Mouse (Mus musculus) kidney, embryonic 15.5 days (tissue): ENCODE measurements around the gene Adcy9. TPM values are rescaled to one million over a fixed set of nuclear protein-coding genes. Genes with fewer than 3 reads are reported as not detected.
"Not testable (repeated sequence)": the region's sequence is repeated elsewhere in the genome, so short reads cannot be mapped to it uniquely, and the experiment has no call there.

Experiments used
- ATAC-seq: fragments of 200-750 bp; cut with Nextera tagmentation; replicated peaks from 2 replicates; pipeline ENCODE4 v1.8.0; 2017; ENCODE audit warnings: moderate TSS enrichment; ENCODE audit not compliant: low FRiP score
- H3K27ac ChIP-seq: fragments of 300-500 bp; sonication (generic); 2 replicates; pipeline ENCODE4 v1.5.1; 2015; ENCODE audit warnings: mild to moderate bottlenecking, inconsistent platforms
- H3K27me3 ChIP-seq: fragments of 300-500 bp; sonication (generic); 2 replicates; pipeline ENCODE4 v1.6.1; 2015; ENCODE audit warnings: inconsistent platforms
- H3K36me3 ChIP-seq: fragments of 300-500 bp; sonication (generic); 2 replicates; pipeline ENCODE4 v1.6.1; 2015; ENCODE audit warnings: inconsistent platforms
- H3K4me1 ChIP-seq: fragments of 300-500 bp; sonication (generic); 2 replicates; pipeline ENCODE4 v1.6.1; 2015; ENCODE audit warnings: inconsistent platforms
- H3K4me2 ChIP-seq: fragments of 300-500 bp; sonication (generic); 2 replicates; pipeline ENCODE4 v1.6.1; 2015; ENCODE audit warnings: moderate library complexity, mild to moderate bottlenecking, inconsistent platforms
- H3K4me3 ChIP-seq: fragments of 300-500 bp; sonication (generic); replicated peaks from 2 replicates; pipeline ENCODE4 v1.5.1; 2015; ENCODE audit warnings: mild to moderate bottlenecking, inconsistent platforms
- H3K9ac ChIP-seq: fragments of 300-500 bp; sonication (generic); 2 replicates; pipeline ENCODE4 v1.6.1; 2015; ENCODE audit warnings: mild to moderate bottlenecking, inconsistent platforms
- H3K9me3 ChIP-seq: fragments of 300-500 bp; sonication (generic); replicated peaks from 2 replicates; pipeline ENCODE4 v1.6.1; 2016; ENCODE audit warnings: inconsistent platforms
- WGBS: fragments of 180-500 bp; shearing (Covaris S2); methylation state at CpG from one replicate; pipeline ENCODE4 v1.1.7; 2015; ENCODE audit warnings: mixed read lengths; 5-methylcytosine and 5-hydroxymethylcytosine counted together
- polyA plus RNA-seq: library from polyadenylated mRNA; unstranded; fragments of >200 nt; fragmentation: Nextera tagmentation; extraction: Ambion mirVana; gene quantifications from 2 replicates; pipeline ENCODE4 v1.2.1, GENCODE M21; 2015

Adcy9 gene
- polyA plus RNA-seq, 1 experiment from 2014 or later = 1.2 TPM

DNA sequence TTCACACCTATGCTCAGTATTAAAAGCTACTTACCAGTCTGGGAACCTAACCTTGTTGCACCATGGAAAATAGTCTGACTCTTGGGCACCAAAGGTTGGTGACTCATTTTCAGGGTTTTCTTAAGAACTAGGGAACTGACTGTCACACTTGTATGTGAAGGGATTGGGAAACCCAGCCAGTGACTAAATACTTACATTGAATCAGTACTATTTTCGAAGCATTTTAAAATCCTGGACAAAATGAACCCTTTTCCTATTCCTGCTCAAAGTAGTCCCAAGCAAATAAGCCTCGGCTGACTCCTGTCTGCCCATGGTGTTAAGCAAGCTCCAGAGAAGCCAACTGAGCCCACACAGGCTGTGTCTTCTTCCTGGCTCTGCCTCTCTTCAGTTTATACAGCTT lies 144.1 kb downstream of the Adcy9 start:
- H3K4me1 ChIP-seq = peaks cover 23% of the 10 kb centered on the region
- no peak overlapping the region for H3K4me2 ChIP-seq
- no peaks in the 10 kb centered on the region for H3K36me3 ChIP-seq
- H3K27me3 ChIP-seq = no peaks in the 10 kb centered on the region
- 84% methylated on average over 2 of the region's 2 CpGs for WGBS
- ATAC-seq = no peak
- no peak overlapping the region for H3K27ac ChIP-seq
- no peaks in the 10 kb centered on the region for H3K9me3 ChIP-seq
- H3K4me3 ChIP-seq = no peak overlapping the region
- no peak overlapping the region for H3K9ac ChIP-seq

- ATAC-seq = peak; percentile 82
- no peak overlapping the region for H3K4me2 ChIP-seq
- 46% methylated on average over 12 of the region's 12 CpGs for WGBS
Measured at GRCm38 (mm10) chr16:4273702-4274476, 146.4 kb downstream of the Adcy9 start.

DNA sequence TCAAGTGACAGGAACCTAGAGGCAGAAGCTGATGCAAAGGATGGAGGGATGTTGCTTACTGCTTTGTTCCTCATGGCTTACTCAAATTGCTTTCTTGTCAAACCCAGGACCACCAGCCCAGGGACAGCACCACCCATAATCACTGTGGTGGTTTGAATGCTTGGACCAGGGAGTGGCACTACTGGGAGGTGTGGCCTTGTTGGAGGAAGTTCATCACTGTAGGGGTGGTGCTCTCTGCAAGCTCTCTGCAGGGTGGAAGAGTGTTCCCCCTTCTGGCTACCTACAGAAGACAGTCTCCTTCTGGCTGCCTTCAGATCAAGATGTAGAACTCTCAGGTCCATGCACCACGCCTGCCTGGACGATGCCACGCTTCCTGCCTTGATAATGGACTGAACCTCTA lies 148.0 kb downstream of the Adcy9 start:
- ATAC-seq = no peak
- H3K9me3 ChIP-seq = no peaks in the 10 kb centered on the region
- WGBS = 87% methylated on average over 3 of the region's 3 CpGs
- H3K36me3 ChIP-seq = no peaks in the 10 kb centered on the region
- H3K4me3 ChIP-seq = no peak overlapping the region
- no peak overlapping the region for H3K9ac ChIP-seq
- H3K4me2 ChIP-seq = no peak overlapping the region
- peaks cover 42% of the 10 kb centered on the region for H3K4me1 ChIP-seq
- no peaks in the 10 kb centered on the region for H3K27me3 ChIP-seq
- no peak overlapping the region for H3K27ac ChIP-seq

More at GRCm38 (mm10) chr16:4273702-4274476, 146.4 kb downstream of the Adcy9 start:
- peak overlapping the region; percentile 82 for H3K27ac ChIP-seq
- no peak overlapping the region for H3K9ac ChIP-seq
- H3K36me3 ChIP-seq = no peaks in the 10 kb centered on the region
- H3K4me1 ChIP-seq = peaks cover 30% of the 10 kb centered on the region
- no peak overlapping the region for H3K4me3 ChIP-seq
- no peaks in the 10 kb centered on the region for H3K9me3 ChIP-seq
- H3K27me3 ChIP-seq = no peaks in the 10 kb centered on the region

- H3K9ac ChIP-seq = no peak overlapping the region
- peak overlapping the region; percentile 58 for H3K27ac ChIP-seq
- H3K27me3 ChIP-seq = 0 out of 2 replicates have a peak, but pooled peaks cover 6% of the 10 kb centered on the region
- H3K4me3 ChIP-seq = no peak overlapping the region
- H3K4me1 ChIP-seq = peaks cover 47% of the 10 kb centered on the region
- H3K36me3 ChIP-seq = no peaks in the 10 kb centered on the region
- H3K9me3 ChIP-seq = no peaks in the 10 kb centered on the region
- H3K4me2 ChIP-seq = no peak overlapping the region
- peak; percentile 26; the same call in 1 of the 2 replicates for ATAC-seq
- 18% methylated on average over 1 of the region's 1 CpGs for WGBS
Measured at GRCm38 (mm10) chr16:4270911-4271310, 149.4 kb downstream of the Adcy9 start.

DNA sequence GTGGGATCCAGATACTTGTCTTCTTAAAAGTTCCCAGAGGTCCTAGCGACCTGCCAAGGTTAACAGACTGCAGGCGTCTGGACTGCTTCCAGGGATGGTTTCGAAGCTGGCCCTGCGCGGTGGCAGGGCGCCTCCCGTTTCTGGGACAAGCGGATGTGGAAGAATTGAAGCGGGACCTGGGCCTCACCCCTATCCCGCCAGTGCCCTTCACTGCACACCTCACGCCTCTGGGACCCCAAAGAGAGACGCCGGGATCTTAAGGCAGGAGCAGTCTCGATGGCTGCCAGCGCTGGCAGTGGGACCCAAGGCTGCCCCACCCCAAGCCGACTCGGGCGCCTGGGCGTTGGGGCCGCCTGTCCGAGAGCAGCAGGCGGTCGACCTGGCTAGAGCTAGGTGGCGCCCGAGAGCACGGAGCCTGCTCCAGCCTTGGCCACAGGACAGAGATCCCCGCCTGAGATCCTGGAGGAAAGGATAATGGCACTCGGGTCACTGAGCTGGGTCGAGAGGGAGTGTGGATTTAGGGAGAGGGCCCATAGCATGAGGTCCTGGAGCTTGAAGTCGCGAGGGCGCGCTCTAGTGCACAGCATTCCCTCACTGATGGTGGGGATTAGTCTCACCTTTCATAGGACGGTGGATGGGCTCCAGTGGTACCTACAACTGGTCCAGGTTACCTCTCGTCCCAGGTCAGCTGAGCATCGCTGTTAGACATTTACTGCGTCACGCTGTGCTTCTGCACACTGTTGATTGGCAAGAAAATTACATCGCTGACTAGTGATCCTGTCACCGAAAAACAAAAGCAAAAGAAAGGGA lies 152.2 kb downstream of the Adcy9 start:
- Histone ChIP-seq H3K36me3 (no peaks in the 10 kb centered on the region), H3K9ac (peak overlapping the region; percentile 51), H3K9me3 (no peaks in the 10 kb centered on the region), H3K27me3 (0 out of 2 replicates have a peak, but pooled peaks cover 6% of the 10 kb centered on the region), H3K4me3 (peak overlapping the region; percentile 45), H3K4me1 (peaks cover 33% of the 10 kb centered on the region), H3K4me2 (peak overlapping the region; percentile 80), H3K27ac (no peak overlapping the region)
- WGBS = 6% methylated on average over 40 of the region's 40 CpGs
- peak; percentile 92 for ATAC-seq

DNA sequence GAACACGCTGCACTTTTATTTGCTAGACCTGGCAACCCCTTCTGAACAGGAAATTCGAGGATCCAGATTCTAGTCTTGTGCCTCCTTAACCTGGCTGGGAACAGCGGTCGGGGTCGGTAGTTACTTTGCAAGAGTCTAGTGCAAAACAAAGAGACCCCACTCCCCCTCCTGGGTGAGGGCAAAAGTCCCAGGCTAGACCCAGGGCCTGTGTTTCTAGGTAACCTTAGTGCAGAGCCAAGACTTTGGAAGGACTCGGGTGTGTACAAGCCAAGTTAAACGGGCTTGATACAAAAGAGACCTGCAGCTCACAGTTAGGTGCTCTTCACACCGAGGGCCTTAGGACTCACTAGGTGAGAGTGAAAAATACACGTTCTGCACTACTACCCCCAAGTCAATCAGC lies 152.8 kb downstream of the Adcy9 start:
- Histone ChIP-seq H3K9ac (no peak overlapping the region), H3K27ac (no peak overlapping the region), H3K4me3 (peak overlapping the region; percentile 45), H3K27me3 (0 out of 2 replicates have a peak, but pooled peaks cover 6% of the 10 kb centered on the region), H3K4me1 (peaks cover 28% of the 10 kb centered on the region), H3K4me2 (peak overlapping the region; percentile 80), H3K9me3 (no peaks in the 10 kb centered on the region), H3K36me3 (no peaks in the 10 kb centered on the region)
- whole genome bisulfite sequencing = 60% methylated on average over 9 of the region's 9 CpGs
- no peak for ATAC-seq

- H3K27ac ChIP-seq = no peak overlapping the region
- no peak overlapping the region for H3K4me3 ChIP-seq
- 58% methylated on average over 5 of the region's 5 CpGs for WGBS
- no peak overlapping the region for H3K9ac ChIP-seq
- peaks cover 18% of the 10 kb centered on the region for H3K4me1 ChIP-seq
- H3K36me3 ChIP-seq = no peaks in the 10 kb centered on the region
- no peaks in the 10 kb centered on the region for H3K9me3 ChIP-seq
- H3K27me3 ChIP-seq = 0 out of 2 replicates have a peak, but pooled peaks cover 6% of the 10 kb centered on the region
- no peak overlapping the region for H3K4me2 ChIP-seq
- ATAC-seq = no peak
Measured at GRCm38 (mm10) chr16:4265351-4265750, 154.9 kb downstream of the Adcy9 start.

GRCm38 (mm10) chr16:4263486-4263885 lies 156.8 kb downstream of the Adcy9 start:
- no peaks in the 10 kb centered on the region for H3K36me3 ChIP-seq
- no peaks in the 10 kb centered on the region for H3K9me3 ChIP-seq
- no peak for ATAC-seq
- WGBS = 80% methylated on average over 3 of the region's 3 CpGs
- no peak overlapping the region for H3K4me3 ChIP-seq
- no peak overlapping the region for H3K27ac ChIP-seq
- 0 out of 2 replicates have a peak, but pooled peaks cover 6% of the 10 kb centered on the region for H3K27me3 ChIP-seq
- no peak overlapping the region for H3K4me2 ChIP-seq
- peaks cover 16% of the 10 kb centered on the region for H3K4me1 ChIP-seq
- no peak overlapping the region for H3K9ac ChIP-seq

- no peak for ATAC-seq
Measured at GRCm38 (mm10) chr16:4257546-4257945, 162.8 kb downstream of the Adcy9 start.

GRCm38 (mm10) chr16:4248791-4249190 lies 171.5 kb downstream of the Adcy9 start:
- Histone ChIP-seq H3K27ac (no peak overlapping the region), H3K9ac (no peak overlapping the region), H3K4me3 (no peak overlapping the region), H3K9me3 (no peaks in the 10 kb centered on the region), H3K4me1 (no peaks in the 10 kb centered on the region), H3K4me2 (no peak overlapping the region), H3K36me3 (no peaks in the 10 kb centered on the region), H3K27me3 (no peaks in the 10 kb centered on the region)
- WGBS = 89% methylated on average over 3 of the region's 3 CpGs
- no peak for ATAC-seq

More at GRCm38 (mm10) chr16:4257546-4257945, 162.8 kb downstream of the Adcy9 start:
- H3K9ac ChIP-seq = no peak overlapping the region
- H3K27ac ChIP-seq = no peak overlapping the region
- 83% methylated on average over 2 of the region's 2 CpGs for WGBS
- H3K4me2 ChIP-seq = no peak overlapping the region
- no peak overlapping the region for H3K4me3 ChIP-seq
- no peaks in the 10 kb centered on the region for H3K36me3 ChIP-seq
- no peaks in the 10 kb centered on the region for H3K4me1 ChIP-seq
- no peaks in the 10 kb centered on the region for H3K9me3 ChIP-seq
- H3K27me3 ChIP-seq = no peaks in the 10 kb centered on the region

DNA sequence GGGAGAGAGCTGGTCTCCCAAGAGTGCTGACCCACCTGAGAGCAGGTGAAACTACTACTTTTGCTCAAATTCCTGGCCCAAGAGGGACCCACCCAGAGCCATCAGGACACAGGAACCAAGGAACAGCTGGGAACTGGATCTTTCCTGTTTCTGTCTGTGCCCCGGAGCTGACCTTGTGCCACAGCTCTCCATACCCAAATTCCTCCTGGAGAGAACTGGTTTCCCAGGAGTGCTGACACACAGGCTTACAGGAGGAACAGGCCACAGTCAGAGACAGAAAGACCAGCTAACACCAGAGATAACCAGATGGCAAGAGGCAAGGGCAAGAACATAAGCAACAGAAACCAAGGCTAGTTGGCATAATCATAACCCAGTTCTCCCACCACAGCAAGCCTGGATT lies 175.1 kb downstream of the Adcy9 start:
- not testable (repeated sequence) for H3K4me1 ChIP-seq, H3K27ac ChIP-seq

More for the DNA sequence above, 175.1 kb downstream of the Adcy9 start:
- not testable (repeated sequence) for H3K9ac ChIP-seq, H3K4me2 ChIP-seq, ATAC-seq, H3K27me3 ChIP-seq, H3K36me3 ChIP-seq, H3K4me3 ChIP-seq, H3K9me3 ChIP-seq
- 83% methylated on average over 1 of the region's 1 CpGs for WGBS
